Mouse (Mus musculus) kidney, adult 8-10 months (tissue): Measurements from ENCODE around the gene Grn.
"Not testable (repeated sequence)": the region's sequence is repeated elsewhere in the genome, so short reads cannot be mapped to it uniquely, and the experiment has no call there.

ENCODE experiments used
- DNase-seq, 2 experiments: peaks; one replicate each; pipeline ENCODE4 v3.0.0; 2022

Gene Grn

GRCm38 (mm10) chr11:102401898-102402500 is 28.1 kb upstream of the Grn start:
- no peak for DNase-seq

GRCm38 (mm10) chr11:102403657-102404056 is 26.5 kb upstream of the Grn start:
- no peak for DNase-seq

DNA sequence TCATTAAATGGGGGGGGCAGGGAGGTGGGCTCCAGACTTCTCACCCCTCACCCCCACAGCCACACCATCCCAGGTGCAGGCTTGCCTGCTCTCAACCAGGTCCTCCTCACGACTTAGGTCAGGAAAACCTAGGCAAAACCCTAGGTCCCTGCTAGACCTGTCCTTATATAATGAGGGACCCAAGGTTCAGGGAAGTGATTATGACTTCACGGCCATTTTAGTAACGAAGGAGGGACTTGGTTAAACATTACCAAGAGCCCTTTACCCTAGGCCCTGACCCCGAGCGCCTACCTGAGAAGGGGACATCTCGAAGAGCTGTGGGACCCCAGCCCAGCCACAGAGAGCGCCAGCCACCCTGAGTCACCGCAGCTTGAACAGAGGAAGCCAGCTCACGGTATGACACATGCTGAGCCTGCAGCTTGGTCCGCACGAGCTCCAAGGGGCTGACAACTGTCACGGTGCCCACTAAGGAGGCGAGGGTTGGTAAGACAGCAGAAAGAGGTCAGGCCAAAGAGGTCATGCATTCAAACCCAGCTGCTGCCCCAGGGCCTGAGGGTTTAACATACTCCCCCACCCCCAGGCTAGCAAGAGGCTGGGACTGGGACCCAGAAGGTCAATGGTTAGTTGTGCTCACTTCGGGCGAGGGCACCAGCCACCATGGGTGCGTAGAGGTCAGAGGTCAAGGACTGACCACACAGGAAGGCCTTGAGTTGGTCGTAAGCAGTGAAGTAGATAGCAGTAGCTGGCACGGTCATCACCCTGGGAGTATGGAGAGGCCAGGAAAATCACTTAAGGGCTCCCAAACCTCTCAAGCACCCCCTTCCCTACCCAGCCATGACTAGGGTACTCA is 25.7 kb upstream of the Grn start:
- peak; percentile 58 to 73 for DNase-seq

GRCm38 (mm10) chr11:102405544-102406285 is 24.4 kb upstream of the Grn start:
- no peak for DNase-seq

- no peak for DNase-seq
Measured at GRCm38 (mm10) chr11:102406401-102406800, 23.7 kb upstream of the Grn start.

DNA sequence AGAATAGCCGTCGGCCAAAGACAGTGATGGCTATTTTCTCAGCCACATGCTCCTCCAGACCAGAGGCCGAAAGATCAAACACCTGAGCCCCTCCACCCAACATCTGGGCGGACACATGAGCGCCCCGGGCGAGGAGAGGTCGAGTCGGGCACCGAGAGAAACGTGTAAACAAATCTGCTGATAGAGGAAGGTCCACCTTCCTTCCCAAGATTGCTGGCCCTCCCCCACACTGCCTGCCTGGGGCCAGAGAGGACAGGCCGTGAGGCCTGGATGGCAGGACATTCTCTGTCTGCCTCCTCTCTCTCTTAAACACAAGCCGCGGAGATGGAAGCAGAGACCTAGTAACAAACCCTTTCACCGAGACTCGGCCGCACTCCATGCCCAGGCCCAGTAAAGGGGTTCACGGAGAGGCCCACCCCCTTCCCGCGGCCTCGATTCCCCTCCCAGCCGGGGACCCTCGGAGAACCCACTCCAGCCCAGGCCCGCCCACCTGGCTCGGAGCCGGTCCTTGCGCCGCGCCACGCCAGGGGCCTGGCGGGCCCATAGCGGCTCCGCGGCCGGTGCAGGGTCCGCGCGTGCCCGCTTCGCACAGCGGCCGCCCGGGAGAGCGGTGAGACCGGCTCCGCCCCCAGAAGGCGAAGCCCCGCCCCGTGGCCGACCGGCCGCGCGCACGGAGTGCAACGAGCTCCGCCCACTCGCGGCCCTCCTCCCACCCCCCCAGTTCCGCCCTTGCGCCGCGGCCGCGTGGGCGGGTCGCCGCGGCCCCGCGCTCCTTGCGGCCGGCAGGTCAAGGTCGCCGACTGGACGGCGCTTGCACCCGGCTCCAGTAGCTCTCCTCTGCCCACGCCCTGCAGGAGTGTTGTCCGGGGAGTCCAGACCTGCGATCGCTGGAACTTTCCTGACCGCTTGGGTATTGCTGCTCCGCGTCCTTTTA is 22.9 kb upstream of the Grn start:
- DNase-seq = peak; percentile 87 to 90

GRCm38 (mm10) chr11:102407834-102408215 is 22.3 kb upstream of the Grn start, which contains the start of gene Slc25a39:
TSS of gene Slc25a39 (minus strand) at chr11:102407946.
- no peak for DNase-seq

GRCm38 (mm10) chr11:102408344-102408876 is 21.7 kb upstream of the Grn start:
- peak; percentile 99 for DNase-seq

DNA sequence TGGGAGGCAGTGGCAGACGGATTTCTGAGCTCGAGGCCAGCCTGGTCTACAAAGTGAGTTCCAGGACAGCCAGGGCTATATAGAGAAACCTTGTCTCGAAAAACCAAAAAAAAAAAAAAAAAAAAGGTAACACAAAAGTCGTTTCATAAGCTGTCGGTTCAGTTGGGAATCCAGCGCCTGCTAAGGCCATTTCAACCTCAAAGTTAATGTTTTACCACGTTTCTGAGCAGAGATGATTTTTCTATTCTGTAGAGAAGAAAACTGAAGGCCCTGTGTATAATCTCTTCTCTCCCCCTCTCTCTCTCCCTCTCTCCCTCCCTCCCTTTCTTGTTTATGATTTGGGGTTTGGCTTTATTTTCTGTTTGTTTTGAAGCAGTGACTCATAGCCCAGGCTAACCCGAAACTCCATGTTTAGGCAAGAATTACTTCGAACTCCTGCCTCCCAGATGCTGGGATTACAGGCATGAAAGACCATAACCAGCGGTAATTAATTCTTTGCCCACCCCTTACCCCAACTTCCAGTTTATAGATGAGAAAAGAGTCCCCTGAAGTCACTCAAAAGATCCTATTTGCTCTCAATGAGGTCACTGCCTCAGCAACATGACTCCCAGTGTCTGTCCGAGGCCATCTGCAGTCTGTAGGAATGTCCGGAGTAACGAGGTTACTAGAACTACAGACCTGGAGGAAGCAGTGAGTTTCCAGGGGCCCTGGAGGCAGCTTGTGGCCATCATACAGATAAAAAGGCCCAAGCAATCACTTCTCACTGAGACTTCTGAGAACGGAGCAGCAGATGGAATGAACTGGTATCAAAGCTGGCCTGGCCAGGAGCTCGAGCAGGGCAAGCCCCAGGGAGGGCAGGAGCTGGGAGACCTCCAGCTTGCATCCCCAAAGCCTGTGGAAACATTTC is 21.0 kb upstream of the Grn start:
- peak in 1 of 2 experiments; percentile 61 for DNase-seq

GRCm38 (mm10) chr11:102409795-102410330 is 20.3 kb upstream of the Grn start:
- peak in 1 of 2 experiments; percentile 42 for DNase-seq

DNA sequence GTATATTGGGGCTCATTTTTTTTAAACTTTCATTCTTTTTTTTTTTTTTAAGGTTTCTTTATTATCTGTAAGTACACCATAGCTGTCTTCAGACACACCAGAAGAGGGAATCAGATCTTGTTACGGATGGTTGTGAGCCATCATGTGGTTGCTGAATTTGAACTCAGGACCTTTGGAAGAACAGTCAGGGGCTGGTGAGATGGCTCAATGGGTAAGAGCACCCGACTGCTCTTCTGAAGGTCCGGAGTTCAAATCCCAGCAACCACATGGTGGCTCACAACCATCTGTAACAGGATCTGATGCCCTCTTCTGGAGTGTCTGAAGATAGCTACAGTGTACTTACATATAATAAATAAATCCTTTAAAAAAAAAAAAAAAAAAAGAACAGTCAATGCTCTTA is 19.8 kb upstream of the Grn start:
- DNase-seq = not testable (repeated sequence)

DNA sequence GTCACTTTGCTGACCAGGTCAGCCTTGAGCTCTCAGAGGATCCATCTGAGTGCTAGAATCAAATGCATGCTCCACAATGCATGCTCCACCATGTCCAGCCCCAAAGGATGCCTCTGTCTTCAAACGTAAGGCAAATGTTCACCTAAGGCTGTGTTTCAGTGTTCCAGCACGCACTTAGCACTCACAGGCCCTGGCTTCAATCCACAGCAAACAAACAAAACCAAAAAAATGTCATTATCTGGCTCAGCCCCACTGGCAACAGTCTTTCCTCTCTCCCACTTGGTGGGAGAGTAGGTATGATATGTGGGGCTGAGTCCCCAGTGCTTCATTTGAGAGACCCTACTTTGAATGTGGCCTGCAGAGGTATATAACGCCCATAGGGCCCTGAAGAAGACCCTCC is 19.1 kb upstream of the Grn start:
- no peak for DNase-seq

GRCm38 (mm10) chr11:102411704-102412103 is 18.4 kb upstream of the Grn start:
- DNase-seq = peak; percentile 90 to 97

DNA sequence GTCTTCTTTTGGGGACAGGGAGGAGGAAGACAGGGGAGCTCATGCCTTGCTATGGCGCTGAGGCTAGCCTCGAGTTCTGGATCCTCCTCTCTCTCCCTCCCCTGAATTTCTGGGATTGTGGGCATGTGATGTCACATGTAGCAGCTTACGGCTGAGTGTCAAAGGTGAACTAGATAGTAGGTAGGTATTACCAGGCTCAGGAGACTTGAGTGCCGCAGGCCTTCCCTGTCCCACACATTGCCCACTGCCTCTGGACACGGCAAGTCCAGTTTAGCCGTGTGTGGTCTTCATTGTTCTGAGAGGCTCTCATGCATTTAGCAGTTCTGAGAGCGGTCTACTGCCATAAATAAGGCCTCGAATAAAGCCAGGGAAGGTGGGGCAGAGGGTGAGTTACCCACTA is 17.1 kb upstream of the Grn start:
- DNase-seq = no peak

GRCm38 (mm10) chr11:102415034-102415802 is 14.9 kb upstream of the Grn start:
- no peak for DNase-seq

DNA sequence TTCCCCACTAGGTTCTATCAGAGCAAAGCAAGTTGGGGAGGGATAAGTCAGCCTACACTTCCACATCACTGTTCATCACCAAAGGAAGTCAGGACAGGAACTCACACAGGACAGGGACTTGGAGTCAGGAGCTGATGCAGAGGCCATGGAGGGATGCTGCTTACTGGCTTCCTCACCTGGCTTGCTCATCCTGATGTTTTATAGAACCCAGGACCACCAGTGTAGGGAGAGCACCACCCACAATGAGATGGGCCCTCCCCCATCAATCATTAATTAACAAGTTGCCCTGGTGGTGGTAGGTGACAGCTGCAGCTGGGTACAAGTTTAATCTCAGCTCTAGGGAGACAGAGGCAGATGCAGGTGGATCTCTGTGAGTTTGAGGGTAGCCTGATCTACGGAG is 13.0 kb upstream of the Grn start:
- DNase-seq = no peak

DNA sequence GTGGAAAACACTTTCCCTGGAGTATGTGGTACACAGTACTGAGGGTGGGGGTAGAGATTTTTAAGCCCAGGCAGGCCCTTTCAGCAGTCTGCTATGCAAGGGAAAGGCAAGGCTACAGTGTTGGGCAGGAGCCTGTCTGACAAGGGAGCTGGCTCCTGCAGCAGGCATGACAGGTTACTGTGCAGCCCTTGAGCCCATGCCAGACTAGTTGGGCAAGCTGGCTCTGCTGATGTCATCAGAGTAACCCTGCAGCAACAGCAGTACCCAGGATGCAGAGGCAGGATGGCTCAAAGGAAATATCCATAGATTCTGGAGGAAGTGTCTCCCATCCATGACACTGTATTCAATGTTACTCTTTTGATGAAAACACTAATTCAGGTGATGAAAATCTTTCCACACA is 11.2 kb upstream of the Grn start:
- DNase-seq = no peak

GRCm38 (mm10) chr11:102421559-102421958 is 8.6 kb upstream of the Grn start:
- DNase-seq = no peak

DNA sequence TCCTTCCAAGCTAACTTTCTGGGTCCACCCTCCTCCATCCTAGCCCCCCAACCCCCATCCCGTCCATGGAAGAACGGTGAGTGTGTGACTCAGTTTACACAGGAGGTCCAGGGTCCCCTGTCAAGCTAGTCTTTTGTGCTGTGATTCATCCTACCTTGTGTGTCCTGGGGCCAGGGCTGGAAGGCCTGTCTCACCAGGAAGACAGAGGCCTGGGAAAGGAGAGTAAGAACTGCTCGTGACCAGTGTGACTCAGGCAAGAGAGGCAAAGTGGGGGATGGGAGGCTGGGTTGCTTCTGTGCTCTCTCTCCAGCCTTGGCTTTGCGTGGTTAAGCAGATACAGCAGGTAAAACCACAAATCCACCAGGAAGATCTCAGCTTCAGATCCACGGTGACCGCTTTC is 5.4 kb upstream of the Grn start:
- DNase-seq = no peak
